Mouse (Mus musculus): ENCODE results near the gene Rsph9.

GRCm38 (mm10) chr17:46164301-46164700, 20.3 kb upstream of the Rsph9 start:
- TF ChIP-seq POLR2A (IDR thresholded peaks at IDR 0.05; ENCODE audit: borderline replicate concordance, insufficient read depth, low read length) (no peak), CTCF (IDR thresholded peaks at IDR 0.05; ENCODE audit: borderline replicate concordance, insufficient read depth, low read depth, low read length) (no peak)

Data from cerebellum, adult 2 months (tissue).